Mouse (Mus musculus) adrenal gland, adult 18-20 months (tissue): ENCODE data around the gene Tcp11l2. TPM values are rescaled to one million over a fixed set of nuclear protein-coding genes. Genes with fewer than 3 reads are reported as not detected.

Experiments
- DNase-seq, 2 experiments: peaks; one replicate each; pipeline ENCODE4 v3.0.0; 2021 to 2022; ENCODE audit warnings: low spot score in 2 of 2
- total RNA-seq, 2 experiments: library from RNA; stranded (reverse); gene quantifications; 1 replicate in 1 of 2; 2 replicates in 1 of 2; pipeline ENCODE4 v1.2.3; 2021

Gene Tcp11l2
- total RNA-seq, 2 experiments from 2014 or later = 28.1 to 40.9 TPM

DNA sequence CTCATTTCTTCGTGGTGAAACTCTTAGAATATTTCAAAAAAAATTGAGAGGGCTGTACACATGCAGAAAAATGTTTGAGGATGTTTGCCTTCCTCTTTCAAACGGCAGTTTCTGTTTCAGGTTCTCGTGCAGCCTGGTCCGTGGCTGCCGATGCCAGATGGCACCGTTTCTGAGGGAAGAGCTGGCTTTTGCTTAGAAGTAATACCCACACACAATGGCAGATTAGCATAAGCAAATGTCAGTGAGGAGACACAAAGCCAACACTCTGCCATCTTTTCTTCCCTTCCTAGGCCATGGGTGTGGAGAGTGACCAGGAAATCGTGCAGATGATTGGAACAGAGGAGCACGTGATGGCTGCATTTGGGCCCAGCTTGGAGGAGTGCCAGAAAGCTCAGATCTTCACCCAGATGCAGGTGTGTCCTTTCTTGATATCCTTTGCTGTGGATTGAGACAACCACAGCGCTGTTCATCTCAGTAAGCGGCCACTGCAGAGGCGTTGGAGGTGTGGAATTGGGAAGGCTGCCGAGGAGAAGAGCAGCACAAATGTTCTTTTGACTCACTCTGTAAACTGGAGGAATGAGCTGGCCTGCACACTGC, 70.2 kb downstream of the Tcp11l2 start:
- no peak for DNase-seq

DNA sequence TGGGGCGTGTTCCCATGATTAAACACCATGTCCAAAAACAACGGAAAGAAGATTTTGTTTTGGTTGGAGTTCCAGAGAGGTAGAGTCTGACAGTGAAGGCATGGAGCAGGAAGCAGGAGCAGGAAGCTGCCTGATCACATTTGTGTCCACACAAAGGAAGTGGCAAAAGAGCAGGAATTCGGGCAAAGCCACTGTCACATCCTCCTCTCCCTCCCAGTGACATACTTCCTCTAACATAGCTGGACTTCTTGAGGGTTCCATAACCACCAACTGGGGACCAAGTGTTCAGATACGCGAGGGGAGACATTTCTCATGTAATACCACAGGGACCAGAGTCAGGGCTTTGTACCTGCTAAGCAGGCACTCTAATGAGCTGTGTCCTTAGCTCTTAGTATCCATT, 70.8 kb downstream of the Tcp11l2 start:
- DNase-seq = no peak

DNA sequence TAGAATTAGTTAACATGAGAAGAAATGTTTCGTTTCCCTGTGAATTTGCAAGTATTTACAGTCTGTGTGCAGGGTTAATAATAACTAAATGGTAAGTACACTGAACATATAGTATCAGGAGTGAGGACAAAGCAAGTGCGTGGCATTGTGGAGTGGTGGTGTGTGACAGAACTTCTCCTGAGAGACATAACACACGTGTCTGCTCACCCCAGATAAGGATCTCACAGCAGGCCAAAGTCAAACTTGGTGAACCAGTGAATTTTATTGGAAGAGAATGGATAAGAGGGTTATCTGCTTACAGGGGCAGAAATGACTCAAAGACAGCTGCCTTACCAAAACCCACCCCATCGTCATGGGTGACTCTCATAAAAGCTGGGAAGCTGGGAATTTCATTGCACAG, 72.5 kb downstream of the Tcp11l2 start:
- no peak for DNase-seq

DNA sequence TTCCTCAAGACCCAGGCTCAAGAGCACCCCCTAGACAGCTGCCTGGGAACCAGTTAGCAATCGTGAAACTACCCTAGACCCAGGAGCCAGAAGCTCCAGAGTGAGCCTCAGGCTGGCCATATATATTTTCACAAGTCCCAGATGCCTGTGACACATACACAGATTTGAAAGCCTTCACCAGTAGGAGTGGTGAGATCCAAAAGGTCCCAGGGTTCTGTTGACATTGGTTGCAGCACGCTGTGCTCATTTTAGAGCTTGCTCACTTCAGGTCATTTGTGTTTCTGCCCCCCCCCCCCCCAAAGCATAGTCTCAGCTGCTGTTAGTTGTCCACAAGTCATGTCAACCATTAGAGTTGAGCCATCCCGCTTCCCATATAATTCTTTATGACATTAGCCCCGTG, 77.6 kb downstream of the Tcp11l2 start:
- DNase-seq = no peak

DNA sequence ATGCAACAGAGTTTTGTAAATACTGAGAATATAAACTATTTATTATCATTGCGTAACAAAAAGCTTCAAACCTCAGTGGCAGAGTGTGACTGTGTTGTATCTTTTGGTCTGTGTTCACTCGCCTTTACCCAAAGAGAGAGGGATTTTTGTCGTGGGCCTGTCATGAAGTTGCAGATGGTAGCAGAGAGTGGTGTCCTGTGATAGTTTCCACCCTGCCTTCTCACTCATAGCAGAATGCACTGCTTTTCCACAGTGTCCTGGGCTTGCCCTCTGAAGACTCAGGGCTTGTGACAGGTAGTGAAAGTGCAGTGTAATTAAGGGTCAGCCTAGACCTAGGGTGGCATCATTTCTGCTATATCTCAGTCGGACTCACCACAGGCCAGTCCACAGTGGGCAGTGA, 78.3 kb downstream of the Tcp11l2 start:
- no peak for DNase-seq

DNA sequence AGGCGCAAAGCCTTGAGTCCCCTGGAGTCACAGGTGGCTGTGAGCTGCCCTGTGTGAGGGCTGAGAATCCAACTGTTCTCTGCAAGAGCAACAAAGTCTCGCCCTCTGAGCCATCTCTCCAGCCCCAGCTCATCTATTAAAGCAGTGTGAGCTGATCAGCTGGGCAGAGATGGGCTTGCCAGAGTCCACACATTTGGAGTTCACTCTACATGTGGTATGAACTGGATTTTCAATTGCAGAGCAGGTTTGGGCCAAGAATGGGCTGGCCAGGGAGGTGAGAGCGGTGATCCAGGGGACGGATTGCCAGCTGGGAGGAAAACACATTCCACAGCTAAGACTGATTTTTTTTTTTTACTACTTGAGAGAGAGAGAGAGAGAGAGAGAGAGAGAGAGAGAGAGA, 80.2 kb downstream of the Tcp11l2 start:
- DNase-seq = no peak

DNA sequence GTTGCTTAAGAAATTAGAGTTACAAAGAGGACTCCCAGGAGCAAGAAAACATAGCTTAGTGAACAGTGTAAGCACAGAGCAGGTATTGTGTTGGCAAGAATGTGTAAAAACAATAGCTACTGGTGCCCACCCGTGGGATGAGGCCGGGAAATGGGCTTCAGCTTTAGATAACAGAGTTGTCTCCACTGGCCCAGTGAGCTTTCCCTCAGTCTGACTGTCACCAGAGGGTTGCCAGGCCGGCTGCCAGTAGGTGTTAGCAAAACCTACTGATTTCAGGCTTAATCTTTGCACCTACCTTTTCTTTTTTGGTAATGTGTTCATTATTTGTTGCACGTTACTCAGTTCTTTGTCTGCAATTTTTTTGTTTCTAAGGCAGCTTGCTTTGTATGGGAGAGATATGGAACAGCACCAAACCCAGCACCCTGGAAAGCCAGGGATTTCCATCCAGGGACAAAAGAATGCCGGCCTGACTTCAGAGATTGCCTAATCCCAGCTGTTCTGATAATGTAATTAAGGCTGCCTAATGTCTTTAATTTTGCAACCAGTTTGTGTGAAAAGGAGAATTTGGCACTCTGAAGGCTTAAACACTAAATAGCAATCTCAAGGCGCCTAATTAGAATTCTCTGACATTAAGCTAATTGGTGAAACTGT, 81.1 kb downstream of the Tcp11l2 start:
- no peak for DNase-seq

DNA sequence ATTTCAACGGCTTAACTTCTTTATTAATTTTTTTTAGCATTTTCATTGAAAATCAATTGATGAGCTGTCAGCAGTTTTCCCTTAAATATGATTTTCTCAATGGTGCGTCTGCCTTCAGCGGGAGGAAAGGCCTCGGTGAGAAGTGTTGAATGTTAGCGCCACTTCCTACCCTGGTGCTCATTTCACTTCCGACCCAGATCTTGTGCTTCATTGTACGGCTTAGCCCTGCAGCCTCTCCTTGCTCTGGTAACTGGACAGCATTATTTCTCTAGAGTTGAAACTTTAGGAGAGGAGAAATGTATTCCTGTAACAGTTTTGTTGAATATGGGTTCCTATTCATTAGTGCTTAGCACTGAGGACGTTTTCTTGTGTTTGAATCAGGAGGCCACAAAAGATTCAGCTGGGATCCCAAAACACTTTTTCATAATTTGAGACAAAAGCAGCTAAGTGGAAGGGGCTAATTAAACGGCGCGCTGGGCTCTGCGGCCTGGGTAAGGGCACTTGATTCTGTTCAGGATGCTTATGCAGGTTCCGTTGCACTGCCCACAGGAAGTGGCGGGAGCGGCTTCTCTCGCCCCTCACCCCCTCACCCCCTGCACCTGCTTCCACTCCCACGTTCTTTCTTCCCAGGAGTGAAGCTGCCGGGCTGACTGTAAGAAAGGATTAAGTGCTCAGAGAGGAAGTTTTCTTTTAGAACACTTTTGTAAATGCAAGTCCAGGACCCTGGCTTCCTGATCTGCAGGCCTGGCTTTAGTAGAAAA, 81.8 kb downstream of the Tcp11l2 start:
- DNase-seq = no peak

DNA sequence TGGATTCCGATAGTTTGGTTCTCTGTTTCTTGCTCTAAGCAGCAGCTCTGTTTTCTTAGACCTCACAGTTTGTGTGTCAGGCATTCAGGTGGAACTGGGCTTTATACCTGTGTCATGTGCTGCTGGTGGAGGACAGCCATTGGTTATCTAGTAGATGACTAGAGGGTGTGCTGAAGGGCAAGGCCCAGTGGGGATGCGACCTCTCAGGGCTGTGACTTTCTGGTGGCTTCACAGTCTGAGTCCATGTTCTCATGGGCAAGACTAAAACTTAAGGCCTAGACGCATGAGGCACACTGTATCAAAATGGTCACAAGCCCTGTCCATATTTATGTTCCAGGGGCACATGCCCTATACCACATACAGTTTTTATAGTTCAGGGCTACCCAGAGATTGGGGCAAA, 82.9 kb downstream of the Tcp11l2 start:
- DNase-seq = no peak

DNA sequence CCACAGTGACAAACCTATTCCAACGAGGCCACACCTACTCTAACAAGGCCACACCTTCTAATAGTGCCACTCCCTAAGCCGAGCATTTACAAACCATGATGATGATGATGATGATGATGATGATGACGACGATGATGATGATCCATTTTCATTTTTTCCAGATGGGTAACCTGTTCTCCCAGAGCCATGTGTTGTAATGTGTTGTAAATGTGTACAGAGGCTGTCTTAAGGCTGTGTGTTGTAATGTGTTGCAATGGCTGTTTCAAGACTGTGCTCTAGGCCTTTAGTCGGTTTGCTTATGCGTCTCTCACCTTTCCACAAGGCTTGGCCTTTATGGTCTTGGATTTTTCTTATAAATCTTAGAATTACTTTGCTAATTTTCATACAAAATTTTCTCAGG, 85.7 kb downstream of the Tcp11l2 start:
- DNase-seq = no peak

Other genes starting within 250 kb of the Tcp11l2 start
- gene Nuak1, start 136.0 kb upstream of the Tcp11l2 start, total RNA-seq = 1 to 10 TPM; 5.4 to 6.8 TPM
- 10 to 100 TPM; 26.0 to 34.3 TPM for gene Ckap4, start 42.6 kb upstream of the Tcp11l2 start, total RNA-seq
- gene Polr3b, start 45.7 kb downstream of the Tcp11l2 start, total RNA-seq = 10 to 100 TPM; 15.3 to 28.2 TPM
- under 1 TPM in 1 of 2 experiments, not detected in 1; 0.16 TPM for gene Rfx4, start 179.4 kb downstream of the Tcp11l2 start, total RNA-seq